Mouse (Mus musculus) gastrocnemius, postnatal 25 days (tissue): Measurements from ENCODE around the gene Tnrc6c. TPM values are rescaled to one million over a fixed set of nuclear protein-coding genes. Genes with fewer than 3 reads are reported as not detected.

Experiments
- DNase-seq: peaks from one replicate; pipeline ENCODE4 v3.0.0; 2022
- total RNA-seq, 2 experiments: library from RNA; stranded (reverse); gene quantifications; 1 replicate in 1 of 2; 2 replicates in 1 of 2; pipeline ENCODE4 v1.2.3; 2021

Tnrc6c gene
- total RNA-seq, 2 experiments from 2014 or later = 17.2 to 18.2 TPM

GRCm38 (mm10) chr11:117729341-117729740, 75.3 kb downstream of the Tnrc6c start:
- no peak for DNase-seq

DNA sequence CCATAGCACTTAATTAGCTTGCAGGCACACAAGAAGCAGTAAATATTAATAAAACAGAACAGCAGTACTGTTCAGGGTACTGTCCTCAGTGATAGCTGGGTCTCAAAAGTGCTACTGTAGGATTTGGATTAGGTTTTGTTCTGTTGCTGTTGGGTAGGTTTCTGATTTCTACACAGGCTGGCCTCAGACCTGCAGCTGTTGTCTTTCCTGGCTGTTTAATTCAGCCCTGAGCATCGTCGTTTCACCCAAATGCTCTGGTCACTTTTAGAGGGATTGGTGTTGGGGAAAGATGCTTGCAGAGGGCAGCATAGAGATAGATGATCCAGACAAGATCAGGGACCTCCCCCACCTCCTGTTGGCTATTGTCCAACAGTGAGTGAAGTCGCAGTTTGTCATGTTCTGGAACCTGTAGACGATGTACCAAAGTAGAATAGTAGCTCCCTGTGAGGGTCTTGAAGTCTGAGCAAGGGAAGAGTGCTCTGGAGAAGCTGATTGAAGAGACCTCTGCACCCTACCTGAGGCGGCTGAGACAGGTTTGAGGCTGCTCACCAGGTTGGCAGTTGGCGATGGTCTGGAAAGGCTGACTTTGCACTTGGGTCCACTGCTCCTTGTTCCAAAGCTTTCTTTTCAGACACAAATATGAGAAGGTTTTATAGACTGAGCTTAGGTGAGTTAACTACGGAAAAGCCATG, 75.9 kb downstream of the Tnrc6c start:
- no peak for DNase-seq

DNA sequence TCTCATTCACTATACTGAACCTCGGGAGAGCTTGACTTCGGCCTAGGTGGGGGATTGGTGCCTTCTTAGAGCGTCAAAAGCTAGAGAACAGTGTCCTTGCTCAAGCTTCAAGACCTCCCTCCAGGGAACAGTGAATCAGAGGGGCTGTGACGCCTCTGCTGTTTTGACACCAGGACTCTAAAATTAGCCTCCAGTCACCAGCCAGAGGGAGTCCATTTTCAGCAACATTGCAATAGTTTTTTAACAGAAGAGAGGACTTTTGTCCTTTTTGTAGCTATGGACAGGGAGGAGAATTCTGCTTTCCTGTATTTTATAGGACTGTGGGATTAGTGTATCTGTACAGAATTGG, 76.4 kb downstream of the Tnrc6c start:
- DNase-seq = no peak

- no peak for DNase-seq
These were observed 77.4 kb downstream of the Tnrc6c start for GRCm38 (mm10) chr11:117731470-117731869.

GRCm38 (mm10) chr11:117736037-117736689, 82.1 kb downstream of the Tnrc6c start:
- DNase-seq = no peak

DNA sequence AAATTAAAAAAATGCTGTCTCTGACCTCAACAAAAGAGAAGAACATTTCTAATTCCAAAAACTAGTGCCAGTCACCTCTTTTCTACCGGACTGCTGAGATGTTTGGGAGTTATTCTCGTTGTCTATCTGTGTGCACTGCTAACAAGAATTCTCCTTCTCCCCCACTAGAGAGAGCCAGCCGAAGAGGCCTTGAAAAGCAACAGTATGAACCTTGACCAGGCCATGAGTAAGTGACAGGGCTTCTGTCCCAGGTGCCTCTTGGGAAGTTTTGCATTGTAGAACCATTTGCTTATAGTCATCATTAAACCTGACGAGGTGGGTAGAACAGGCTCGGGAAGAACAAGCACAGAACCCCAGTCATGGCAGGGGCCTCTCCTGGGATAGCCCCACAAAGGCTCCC, 84.0 kb downstream of the Tnrc6c start:
- DNase-seq = no peak

DNA sequence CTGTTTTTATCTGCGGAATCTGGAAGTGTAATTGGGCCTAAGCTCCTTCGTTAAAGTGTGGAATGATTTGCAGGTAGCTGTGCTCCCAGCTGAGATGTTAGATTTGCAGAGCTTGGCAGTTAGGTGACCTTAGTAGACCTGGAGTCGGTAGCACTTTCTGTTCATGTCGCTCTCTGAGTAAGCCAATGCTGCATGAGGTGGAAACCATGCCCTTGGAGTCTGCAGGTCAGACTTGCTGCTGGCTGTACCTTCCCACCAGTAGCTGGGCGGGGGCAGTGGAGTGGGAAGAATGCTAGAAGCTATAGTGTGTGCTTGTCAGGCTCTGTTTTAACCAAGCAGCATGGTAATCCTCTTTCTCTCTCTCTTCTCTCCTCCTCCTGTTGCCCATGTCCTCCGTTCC, 87.0 kb downstream of the Tnrc6c start:
- DNase-seq = no peak

DNA sequence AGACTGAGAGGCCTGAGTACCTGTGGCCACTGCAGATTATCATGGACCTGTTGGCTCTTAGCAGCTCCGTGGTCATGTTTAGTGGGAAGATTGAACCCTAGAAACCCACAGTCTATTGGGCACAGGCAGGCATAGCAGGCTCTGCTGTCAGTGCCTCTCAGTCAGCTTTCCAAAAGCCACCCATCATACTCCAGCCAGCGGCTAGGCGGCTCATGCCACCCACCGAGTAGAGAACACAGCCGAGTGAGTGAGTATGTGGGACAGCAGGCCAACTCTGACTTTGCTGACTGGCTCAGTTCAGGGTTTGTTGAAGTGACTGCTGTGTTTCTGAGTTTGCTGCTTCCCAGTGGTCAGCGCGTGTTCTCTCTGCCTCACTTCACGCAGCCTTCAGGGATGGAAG, 88.2 kb downstream of the Tnrc6c start:
- no peak for DNase-seq

DNA sequence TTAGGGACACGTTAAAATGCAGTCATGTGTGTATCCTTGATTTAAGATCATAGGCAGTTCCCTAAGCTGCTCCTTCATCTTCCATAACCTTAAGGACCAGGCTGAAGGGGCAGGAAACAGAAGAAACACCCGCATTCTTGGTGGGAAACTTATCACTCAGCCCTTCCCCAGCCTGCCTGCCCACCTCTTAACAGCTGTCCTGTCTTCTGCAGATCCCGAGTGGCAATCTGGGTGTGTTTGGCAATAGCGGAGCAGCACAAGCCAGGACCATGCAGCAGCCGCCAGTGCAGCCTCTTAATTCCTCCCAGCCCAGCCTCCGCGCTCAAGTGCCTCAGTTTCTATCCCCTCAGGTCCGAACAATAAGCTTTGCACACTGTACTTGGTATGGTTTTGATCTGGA, 88.6 kb downstream of the Tnrc6c start:
- DNase-seq = no peak

DNA sequence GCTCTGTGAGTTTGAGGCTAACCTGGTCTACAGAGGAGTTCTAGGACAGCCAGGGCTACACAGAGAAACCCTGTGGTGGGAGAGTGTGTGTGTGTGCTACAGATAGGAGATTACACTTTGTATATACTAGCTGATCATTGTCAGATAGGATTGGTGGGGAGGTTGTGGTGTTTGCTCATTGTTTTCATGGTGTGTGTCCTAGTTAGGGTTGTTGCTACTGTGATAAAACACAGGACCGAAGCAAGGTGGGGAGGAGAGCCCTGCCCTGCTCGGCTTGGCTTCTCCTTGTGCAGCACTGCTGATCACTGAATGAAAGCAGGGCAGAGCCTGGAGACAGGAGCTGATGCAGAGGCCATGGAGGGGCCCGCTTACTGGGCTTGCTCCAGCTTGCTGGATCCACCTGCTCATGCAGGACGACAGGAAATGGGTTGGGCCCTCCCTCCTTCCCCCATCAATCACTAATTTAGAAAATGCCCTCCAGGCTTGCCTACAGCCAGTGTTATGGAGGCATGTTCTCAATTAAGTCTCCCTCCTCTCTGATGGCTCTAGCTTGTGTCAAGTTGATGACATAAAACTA, 89.5 kb downstream of the Tnrc6c start:
- DNase-seq = no peak

DNA sequence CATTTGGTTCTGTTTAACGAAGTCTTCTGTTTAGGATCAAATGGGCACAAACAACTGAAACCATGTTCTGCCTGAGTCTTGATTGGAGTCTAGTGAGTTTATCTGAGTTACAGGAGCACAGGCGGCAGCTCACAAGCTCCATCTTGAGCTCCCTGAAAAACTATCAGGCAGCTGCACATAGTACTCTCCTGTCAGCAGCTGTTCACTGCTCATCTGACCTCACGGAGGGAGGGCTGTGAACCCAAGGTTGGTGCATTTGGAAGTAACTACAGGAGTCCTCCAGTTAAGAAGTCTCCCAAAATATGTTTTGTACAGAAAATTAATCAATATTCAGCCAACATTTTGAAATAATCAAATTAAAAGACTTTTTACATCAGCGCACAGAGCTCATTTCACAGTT, 94.5 kb downstream of the Tnrc6c start:
- DNase-seq = no peak

DNA sequence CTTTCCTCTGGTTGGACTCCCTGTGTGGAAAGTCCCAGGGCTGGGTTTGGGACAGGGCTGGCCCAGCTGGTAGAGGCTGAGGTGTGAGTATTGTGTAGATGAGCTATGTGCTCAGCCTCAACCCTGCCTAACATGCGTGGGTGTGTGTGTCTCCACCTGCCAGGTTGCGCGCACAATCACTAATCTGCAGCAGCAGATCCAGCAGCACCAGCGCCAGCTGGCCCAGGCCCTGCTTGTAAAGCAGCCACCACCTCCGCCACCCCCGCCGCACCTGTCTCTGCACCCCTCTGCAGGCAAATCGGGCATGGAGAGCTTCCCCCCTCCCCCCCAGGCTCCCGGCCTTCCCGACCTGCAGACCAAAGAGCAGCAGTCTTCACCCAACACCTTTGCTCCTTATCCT, 95.3 kb downstream of the Tnrc6c start:
- DNase-seq = peak; percentile 65

DNA sequence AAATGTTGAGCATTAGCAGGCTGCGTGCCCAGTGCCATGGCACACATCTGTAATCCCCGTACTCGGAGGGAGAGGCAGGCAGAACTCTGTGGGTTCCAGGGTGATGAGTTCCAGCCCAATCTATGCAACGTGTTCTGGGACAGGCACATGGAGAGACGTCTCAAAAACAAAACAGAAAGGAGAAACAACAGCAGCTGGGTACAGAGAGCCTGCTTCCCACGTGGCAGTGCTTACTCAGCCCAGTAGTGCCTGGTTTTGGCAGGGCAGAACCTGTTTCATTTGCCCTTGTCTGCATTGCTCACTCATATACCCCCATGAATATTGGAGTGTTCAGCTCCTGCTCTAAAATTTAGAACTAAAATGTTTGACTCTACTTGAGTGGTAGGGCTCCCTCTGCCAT, 97.5 kb downstream of the Tnrc6c start:
- DNase-seq = no peak

DNA sequence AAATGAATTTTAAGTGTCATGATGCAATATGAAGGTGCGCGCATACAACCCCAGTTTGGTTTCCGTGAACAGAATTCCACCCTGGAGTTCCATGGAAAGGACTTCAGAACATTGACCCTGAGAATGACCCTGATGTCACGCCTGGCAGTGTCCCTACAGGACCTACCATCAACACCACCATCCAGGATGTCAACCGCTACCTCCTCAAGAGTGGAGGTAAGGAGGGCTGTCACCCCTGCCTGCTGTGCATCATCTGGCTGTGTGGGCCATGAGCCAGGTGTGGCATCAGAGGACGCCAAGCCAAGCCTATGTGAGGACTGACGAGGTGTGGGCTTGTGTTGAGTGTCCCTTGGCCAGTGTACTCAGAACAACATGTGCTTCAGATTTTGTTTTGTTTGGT, 101.8 kb downstream of the Tnrc6c start:
- no peak for DNase-seq

DNA sequence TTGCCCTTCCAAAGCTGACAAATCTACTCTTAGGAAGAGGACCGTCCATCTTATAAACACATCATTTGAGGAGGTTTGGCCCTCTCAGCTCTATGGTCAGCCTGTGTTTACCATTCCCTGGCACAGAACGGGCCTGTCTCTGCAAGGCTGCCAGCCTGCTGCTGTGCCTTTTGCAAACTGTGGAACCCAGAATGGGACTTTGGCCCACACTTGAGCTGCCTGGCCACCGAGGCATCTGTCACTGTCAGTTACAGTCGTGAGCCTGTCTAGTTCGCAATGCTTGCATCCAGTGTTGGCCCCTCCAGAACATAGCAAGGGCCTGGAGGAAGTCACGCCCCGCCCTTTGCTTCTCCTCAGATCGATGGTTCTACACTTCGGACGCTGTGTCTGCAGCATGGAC, 105.2 kb downstream of the Tnrc6c start:
- peak; percentile 59 for DNase-seq

DNA sequence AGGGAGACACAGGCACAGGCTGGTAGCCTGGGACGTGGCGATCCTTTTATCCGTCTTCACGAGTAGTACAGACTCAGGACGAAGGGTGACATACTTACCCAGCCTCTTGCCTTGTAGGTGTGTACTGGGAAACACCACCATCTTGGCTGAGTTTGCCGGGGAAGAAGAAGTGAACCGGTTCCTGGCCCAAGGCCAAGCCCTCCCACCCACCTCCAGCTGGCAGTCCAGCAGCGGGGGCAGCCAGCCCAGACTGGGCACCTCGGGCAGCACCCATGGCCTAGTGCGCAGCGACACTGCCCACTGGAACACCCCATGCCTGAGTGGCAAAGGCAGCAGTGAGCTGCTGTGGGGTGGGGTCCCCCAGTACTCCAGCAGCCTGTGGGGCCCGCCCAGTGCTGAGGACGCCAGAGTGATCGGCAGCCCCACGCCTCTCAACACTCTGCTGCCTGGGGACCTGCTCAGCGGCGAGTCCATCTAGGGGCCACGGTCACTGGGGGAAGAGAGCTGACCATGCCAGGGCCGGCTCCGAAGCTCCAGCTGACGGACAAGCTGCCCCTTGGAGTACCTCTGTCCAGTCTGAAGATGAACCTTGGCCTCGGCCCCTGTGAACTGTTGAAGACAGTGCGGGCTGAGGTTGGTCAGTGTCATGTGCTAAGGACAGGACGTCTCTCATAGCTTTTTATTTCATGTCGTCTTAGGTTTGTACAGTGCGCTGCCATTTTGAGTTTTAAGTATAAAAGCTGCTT, 106.5 kb downstream of the Tnrc6c start:
- no peak for DNase-seq

GRCm38 (mm10) chr11:117761801-117762200, 107.7 kb downstream of the Tnrc6c start:
- DNase-seq = no peak

GRCm38 (mm10) chr11:117762246-117762645, 108.2 kb downstream of the Tnrc6c start:
- no peak for DNase-seq

GRCm38 (mm10) chr11:117764319-117764718, 110.2 kb downstream of the Tnrc6c start:
- no peak for DNase-seq

GRCm38 (mm10) chr11:117765361-117765760, 111.3 kb downstream of the Tnrc6c start:
- DNase-seq = no peak

GRCm38 (mm10) chr11:117766275-117766674, 112.2 kb downstream of the Tnrc6c start:
- DNase-seq = no peak

DNA sequence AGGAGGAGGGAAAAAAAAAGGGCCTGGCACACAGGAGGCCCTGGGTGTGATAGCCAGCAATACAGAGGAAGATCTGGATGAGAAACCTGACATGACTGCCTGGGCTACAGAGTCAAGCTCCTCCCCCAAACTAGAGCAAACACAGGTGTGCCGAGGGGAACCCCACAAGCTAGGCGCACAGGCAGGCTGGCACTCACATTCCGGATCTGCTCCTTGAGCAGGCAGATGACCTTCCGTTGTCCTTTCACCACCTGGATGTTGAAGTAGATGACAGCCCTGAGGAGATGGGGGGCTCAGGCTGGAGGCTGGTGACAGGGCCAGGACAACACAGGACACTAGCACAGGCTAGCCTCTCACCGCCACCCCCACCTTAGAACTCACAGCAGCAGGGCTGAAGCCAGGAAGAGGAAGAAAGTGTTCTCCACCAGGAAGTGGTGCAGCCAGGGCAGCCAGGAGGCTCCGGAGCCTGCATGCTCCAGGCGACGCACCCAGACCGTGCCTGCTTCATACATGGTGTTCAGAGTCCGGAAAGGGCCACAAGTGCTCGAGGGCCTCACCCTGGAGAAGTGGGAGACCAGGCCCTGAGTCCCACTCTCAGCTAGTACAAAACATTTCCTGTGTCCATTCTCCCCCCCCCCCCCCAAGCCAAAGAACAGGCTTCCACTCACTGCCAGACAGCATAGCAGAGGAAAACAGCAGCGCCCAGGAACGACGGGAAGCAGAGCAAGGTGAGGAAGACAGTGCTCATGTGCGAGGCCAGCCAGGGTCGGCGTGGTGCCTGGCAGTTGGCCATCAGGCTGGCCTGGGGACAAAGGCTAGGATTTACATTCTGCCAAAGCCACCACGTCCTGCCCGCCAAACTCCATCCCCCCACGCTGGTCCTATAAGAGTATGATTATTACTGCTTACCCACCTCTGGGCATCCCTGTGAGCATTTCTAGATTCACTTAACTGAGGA, 114.9 kb downstream of the Tnrc6c start:
- DNase-seq = no peak
